Mouse (Mus musculus): ENCODE data around the gene Eif3b. TPM values are rescaled to one million over a fixed set of nuclear protein-coding genes. Genes with fewer than 3 reads are reported as not detected.
A peak's percentile ranks its signal among the peaks of the same experiment; 100 is the strongest.
"Not testable (repeated sequence)": the region's sequence is repeated elsewhere in the genome, so short reads cannot be mapped to it uniquely, and the experiment has no call there.

The Eif3b gene
- polyA plus RNA-seq, 1 experiment from 2014 or later: 75.4 TPM

DNA sequence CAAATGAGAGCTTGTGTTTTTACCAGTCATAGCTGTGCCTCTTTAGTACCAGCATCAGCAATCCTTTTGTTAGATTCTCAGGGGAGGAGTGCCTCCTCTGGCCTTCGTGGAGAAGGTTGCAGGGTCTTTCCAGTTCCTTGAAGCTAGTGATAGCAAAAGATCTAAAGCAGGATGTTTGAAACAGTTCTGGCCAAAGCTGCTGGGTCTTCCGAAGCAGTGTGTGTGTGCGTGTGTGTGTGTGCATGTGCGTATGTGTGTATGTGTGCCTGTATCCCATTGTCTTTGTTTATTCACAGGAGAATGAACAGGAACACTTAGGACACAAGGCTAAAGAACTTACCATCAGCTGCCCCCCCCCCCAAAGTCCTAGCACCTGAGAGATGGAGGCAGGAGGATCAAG lies 4.5 kb upstream of the Eif3b start:
- H3K27ac ChIP-seq (ENCODE audit: low read length): no peak overlapping the region
- H3K4me1 ChIP-seq (replicated peaks; ENCODE audit: control insufficient read depth, insufficient read depth, low read length): peaks cover 5% of the 10 kb centered on the region
- no peak overlapping the region for H3K4me2 ChIP-seq (ENCODE audit: low read length)
- H3K9ac ChIP-seq (replicated peaks; ENCODE audit: low read depth, low read length): no peak overlapping the region
- ATAC-seq: no peak
- H3K36me3 ChIP-seq (ENCODE audit: control insufficient read depth, insufficient read depth): no peaks in the 10 kb centered on the region
- no peaks in the 10 kb centered on the region for H3K9me3 ChIP-seq (ENCODE audit: control insufficient read depth, low read length)
- no peak overlapping the region for H3K4me3 ChIP-seq (replicated peaks; ENCODE audit: low read length)
- WGBS: 65% methylated on average over 4 of the region's 4 CpGs
- no peaks in the 10 kb centered on the region for H3K27me3 ChIP-seq (replicated peaks; ENCODE audit: control insufficient read depth, insufficient read depth, low read length)

DNA sequence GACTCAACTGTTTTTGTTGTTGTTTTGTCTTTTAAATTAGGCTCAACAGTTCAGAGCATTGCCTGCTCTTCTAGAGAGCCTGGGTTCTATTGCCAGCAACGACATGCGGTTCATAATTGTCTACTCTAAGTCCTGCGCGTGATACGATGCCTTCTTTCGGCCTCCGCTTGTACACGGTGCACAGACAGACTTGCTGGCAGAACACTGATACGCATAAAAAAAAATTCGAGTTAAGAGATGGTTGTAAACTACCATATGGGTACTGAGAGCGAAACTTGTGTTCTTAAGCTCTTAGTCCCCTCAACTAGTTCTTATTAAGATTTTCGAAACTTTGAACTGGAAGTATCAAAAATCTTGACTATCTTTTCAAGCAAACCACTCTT lies 1.0 kb upstream of the Eif3b start:
- ATAC-seq: peak; percentile 16; the same call in 1 of the 2 replicates

DNA sequence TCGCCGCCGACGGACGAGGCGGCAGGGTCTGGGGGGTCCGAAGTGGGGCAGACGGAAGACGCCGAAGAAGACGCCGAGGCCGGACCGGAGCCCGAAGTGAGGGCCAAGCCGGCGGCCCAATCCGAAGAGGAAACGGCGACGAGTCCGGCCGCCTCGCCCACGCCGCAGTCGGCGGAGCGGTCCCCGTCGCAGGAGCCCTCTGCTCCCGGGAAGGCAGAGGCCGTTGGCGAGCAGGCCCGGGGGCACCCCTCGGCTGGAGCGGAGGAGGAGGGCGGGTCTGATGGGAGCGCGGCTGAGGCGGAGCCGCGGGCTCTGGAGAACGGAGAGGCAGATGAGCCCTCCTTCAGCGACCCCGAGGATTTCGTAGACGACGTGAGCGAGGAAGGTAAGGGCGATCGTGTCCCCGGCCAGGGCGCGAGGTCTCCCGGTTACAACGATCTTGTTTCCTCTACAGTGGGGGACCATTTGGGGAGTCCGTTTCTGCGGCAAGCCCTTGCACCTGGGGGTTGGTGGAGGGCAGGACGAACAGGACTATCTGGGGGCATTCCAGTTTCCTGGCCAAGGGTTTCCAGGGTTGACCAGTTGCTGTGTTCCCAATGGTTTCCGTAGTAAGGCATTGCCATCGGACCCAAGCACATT lies 433 bp downstream of the Eif3b start:
- peak; percentile 19; the same call in 1 of the 2 replicates for ATAC-seq
- H3K9ac ChIP-seq (replicated peaks; ENCODE audit: low read depth, low read length): peak overlapping the region; percentile 91
- H3K27ac ChIP-seq (ENCODE audit: low read length): peak overlapping the region; percentile 63
- peaks cover 28% of the 10 kb centered on the region for H3K4me1 ChIP-seq (replicated peaks; ENCODE audit: control insufficient read depth, insufficient read depth, low read length)
- H3K27me3 ChIP-seq (replicated peaks; ENCODE audit: control insufficient read depth, insufficient read depth, low read length): no peaks in the 10 kb centered on the region
- H3K4me2 ChIP-seq (ENCODE audit: low read length): peak overlapping the region; percentile 88
- H3K4me3 ChIP-seq (replicated peaks; ENCODE audit: low read length): peak overlapping the region; percentile 94
- H3K36me3 ChIP-seq (ENCODE audit: control insufficient read depth, insufficient read depth): no peaks in the 10 kb centered on the region
- no peaks in the 10 kb centered on the region for H3K9me3 ChIP-seq (ENCODE audit: control insufficient read depth, low read length)
- WGBS: under 1% methylated on average over 61 of the region's 62 CpGs

More for the DNA sequence above, 1.0 kb upstream of the Eif3b start:
- H3K4me3 ChIP-seq (replicated peaks; ENCODE audit: low read length): peak overlapping the region; percentile 94
- peaks cover 28% of the 10 kb centered on the region for H3K4me1 ChIP-seq (replicated peaks; ENCODE audit: control insufficient read depth, insufficient read depth, low read length)
- no peaks in the 10 kb centered on the region for H3K27me3 ChIP-seq (replicated peaks; ENCODE audit: control insufficient read depth, insufficient read depth, low read length)
- H3K27ac ChIP-seq (ENCODE audit: low read length): peak overlapping the region; percentile 94
- under 1% methylated on average over 12 of the region's 12 CpGs for WGBS
- no peaks in the 10 kb centered on the region for H3K9me3 ChIP-seq (ENCODE audit: control insufficient read depth, low read length)
- H3K9ac ChIP-seq (replicated peaks; ENCODE audit: low read depth, low read length): peak overlapping the region; percentile 73
- peak overlapping the region; percentile 88 for H3K4me2 ChIP-seq (ENCODE audit: low read length)
- H3K36me3 ChIP-seq (ENCODE audit: control insufficient read depth, insufficient read depth): no peaks in the 10 kb centered on the region

DNA sequence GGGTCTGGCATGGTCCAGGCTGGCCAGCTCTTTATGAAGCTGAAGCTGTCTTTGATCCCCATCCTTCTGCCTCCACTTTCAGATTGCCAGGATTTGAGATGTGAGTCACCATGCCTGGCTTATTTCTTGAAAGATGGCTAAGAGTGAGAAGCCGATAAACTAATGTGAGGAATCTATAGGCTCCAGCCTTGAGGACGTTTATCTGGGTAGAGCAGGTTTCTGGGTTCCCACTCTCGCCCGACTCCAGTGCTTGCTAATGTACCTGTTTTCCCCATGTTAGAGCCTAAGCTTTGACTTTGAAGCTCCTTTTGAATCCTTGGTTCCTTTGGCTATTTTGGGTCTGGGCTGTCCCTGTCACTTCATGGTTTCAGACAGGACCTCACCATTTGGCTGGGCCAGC lies 1.5 kb downstream of the Eif3b start:
- Histone ChIP-seq H3K36me3 (ENCODE audit: control insufficient read depth, insufficient read depth) (no peaks in the 10 kb centered on the region), H3K4me2 (ENCODE audit: low read length) (peak overlapping the region; percentile 88), H3K27me3 (replicated peaks; ENCODE audit: control insufficient read depth, insufficient read depth, low read length) (no peaks in the 10 kb centered on the region), H3K9ac (replicated peaks; ENCODE audit: low read depth, low read length) (no peak overlapping the region), H3K4me3 (replicated peaks; ENCODE audit: low read length) (peak overlapping the region; percentile 94), H3K27ac (ENCODE audit: low read length) (no peak overlapping the region), H3K9me3 (ENCODE audit: control insufficient read depth, low read length) (no peaks in the 10 kb centered on the region), H3K4me1 (replicated peaks; ENCODE audit: control insufficient read depth, insufficient read depth, low read length) (peaks cover 28% of the 10 kb centered on the region)
- ATAC-seq: no peak
- 68% methylated on average over 4 of the region's 4 CpGs for WGBS

DNA sequence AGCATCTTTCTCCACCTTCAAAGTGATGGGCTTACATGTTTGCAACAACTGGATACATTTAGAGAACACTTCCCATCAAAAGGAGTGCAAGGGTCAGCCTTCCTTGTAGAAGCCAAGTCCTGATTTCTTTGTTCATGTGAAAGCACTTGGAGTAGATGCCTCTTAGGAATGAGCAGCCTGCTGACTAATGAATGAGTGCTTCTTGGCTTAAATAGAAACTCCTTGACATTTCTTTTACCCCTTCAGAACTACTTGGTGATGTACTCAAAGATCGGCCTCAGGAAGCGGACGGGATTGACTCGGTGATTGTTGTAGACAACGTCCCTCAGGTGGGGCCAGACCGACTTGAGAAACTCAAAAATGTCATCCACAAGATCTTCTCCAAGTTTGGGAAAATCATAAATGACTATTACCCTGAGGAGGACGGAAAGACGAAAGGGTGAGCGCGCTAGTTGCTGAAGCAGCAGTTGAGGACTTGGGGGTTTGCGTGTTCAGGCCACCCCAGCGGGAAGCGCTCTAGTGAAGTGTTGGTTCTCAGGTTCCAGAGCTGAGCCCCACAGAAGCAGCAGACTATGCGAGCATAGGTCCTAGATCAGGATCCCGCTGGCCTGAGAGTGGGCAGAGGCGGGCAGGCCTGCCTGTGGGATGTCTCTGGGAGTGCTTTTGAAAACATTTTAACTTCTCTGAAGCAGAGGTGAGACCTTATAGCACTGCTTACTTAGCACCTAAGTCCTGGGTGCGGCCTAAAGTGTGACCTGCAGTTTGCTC lies 6.1 kb downstream of the Eif3b start:
- peaks cover 25% of the 10 kb centered on the region for H3K36me3 ChIP-seq (ENCODE audit: control insufficient read depth, insufficient read depth)
- no peak for ATAC-seq
- no peak overlapping the region for H3K4me2 ChIP-seq (ENCODE audit: low read length)
- peaks cover 20% of the 10 kb centered on the region for H3K4me1 ChIP-seq (replicated peaks; ENCODE audit: control insufficient read depth, insufficient read depth, low read length)
- H3K27ac ChIP-seq (ENCODE audit: low read length): no peak overlapping the region
- no peak overlapping the region for H3K9ac ChIP-seq (replicated peaks; ENCODE audit: low read depth, low read length)
- no peak overlapping the region for H3K4me3 ChIP-seq (replicated peaks; ENCODE audit: low read length)
- 94% methylated on average over 17 of the region's 17 CpGs for WGBS
- no peaks in the 10 kb centered on the region for H3K27me3 ChIP-seq (replicated peaks; ENCODE audit: control insufficient read depth, insufficient read depth, low read length)
- no peaks in the 10 kb centered on the region for H3K9me3 ChIP-seq (ENCODE audit: control insufficient read depth, low read length)

DNA sequence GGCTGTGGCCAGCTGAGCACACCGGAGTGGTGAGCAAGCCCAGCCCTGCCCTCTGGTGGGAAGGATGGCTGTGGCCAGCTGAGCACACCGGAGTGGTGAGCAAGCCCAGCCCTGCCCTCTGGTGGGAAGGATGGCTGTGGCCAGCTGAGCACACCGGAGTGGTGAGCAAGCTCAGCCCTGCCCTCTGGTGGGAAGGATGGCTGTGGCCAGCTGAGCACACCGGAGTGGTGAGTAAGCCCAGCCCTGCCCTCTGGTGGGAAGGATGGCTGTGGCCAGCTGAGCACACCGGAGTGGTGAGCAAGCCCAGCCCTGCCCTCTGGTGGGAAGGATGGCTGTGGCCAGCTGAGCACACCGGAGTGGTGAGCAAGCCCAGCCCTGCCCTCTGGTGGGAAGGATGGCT lies 20.0 kb downstream of the Eif3b start:
- not testable (repeated sequence) for H3K4me1 ChIP-seq (replicated peaks; ENCODE audit: control insufficient read depth, insufficient read depth, low read length); H3K27ac ChIP-seq (ENCODE audit: low read length); H3K4me3 ChIP-seq (replicated peaks; ENCODE audit: low read length); ATAC-seq; H3K4me2 ChIP-seq (ENCODE audit: low read length); H3K9ac ChIP-seq (replicated peaks; ENCODE audit: low read depth, low read length); H3K9me3 ChIP-seq (ENCODE audit: control insufficient read depth, low read length); H3K27me3 ChIP-seq (replicated peaks; ENCODE audit: control insufficient read depth, insufficient read depth, low read length)
- peaks cover 56% of the 10 kb centered on the region for H3K36me3 ChIP-seq (ENCODE audit: control insufficient read depth, insufficient read depth)
- 83% methylated on average over 2 of the region's 6 CpGs for WGBS

DNA sequence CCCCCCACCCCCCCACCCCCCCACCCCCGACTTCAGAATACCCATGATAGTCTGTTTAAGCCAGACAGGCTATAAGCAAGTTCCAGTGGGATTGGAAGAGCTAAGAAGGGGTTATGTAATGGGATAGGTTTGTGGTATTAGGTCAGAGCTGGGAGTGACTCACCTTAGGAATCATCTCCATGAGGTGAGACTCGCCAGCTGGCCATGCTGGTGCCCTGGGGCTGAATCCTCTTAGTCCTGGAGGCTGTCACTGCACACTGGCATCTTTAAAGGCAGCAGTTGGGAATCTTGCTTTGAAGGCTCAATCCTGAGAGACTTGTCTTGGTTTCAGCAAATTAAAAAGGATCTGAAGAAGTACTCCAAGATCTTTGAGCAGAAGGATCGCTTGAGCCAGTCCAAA lies 22.3 kb downstream of the Eif3b start:
- 91% methylated on average over 2 of the region's 3 CpGs for WGBS
- H3K4me2 ChIP-seq (ENCODE audit: low read length): no peak overlapping the region
- ATAC-seq: no peak

DNA sequence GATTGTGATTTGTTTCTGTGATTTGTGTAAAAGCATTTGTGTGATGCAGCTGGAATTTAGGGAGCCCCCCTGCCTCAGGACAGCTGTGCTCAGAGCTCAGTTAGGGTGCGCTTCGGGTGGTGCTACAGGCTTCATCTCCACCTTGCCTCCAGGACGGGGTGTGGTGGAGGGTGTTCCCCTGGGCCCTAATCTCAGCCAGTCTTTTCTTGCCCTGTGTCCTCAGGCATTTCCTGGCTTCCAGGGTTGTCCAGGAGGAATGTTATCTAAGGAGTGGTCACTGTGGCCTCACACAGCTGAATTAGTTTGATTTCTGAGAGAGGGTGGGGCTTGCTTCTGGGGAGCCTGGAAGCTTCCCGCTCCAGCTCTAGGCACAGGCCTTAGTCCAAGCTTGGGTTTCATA lies 24.9 kb downstream of the Eif3b start:
- no peak overlapping the region for H3K9ac ChIP-seq (replicated peaks; ENCODE audit: low read depth, low read length)
- no peak for ATAC-seq
- 89% methylated on average over 4 of the region's 4 CpGs for WGBS
- H3K4me3 ChIP-seq (replicated peaks; ENCODE audit: low read length): no peak overlapping the region
- no peaks in the 10 kb centered on the region for H3K4me1 ChIP-seq (replicated peaks; ENCODE audit: control insufficient read depth, insufficient read depth, low read length)
- no peak overlapping the region for H3K27ac ChIP-seq (ENCODE audit: low read length)
- H3K9me3 ChIP-seq (ENCODE audit: control insufficient read depth, low read length): no peaks in the 10 kb centered on the region
- H3K36me3 ChIP-seq (ENCODE audit: control insufficient read depth, insufficient read depth): peaks cover 30% of the 10 kb centered on the region
- no peaks in the 10 kb centered on the region for H3K27me3 ChIP-seq (replicated peaks; ENCODE audit: control insufficient read depth, insufficient read depth, low read length)
- H3K4me2 ChIP-seq (ENCODE audit: low read length): no peak overlapping the region

More for the DNA sequence above, 22.3 kb downstream of the Eif3b start:
- H3K9ac ChIP-seq (replicated peaks; ENCODE audit: low read depth, low read length): no peak overlapping the region
- no peak overlapping the region for H3K4me3 ChIP-seq (replicated peaks; ENCODE audit: low read length)
- no peaks in the 10 kb centered on the region for H3K4me1 ChIP-seq (replicated peaks; ENCODE audit: control insufficient read depth, insufficient read depth, low read length)
- H3K27me3 ChIP-seq (replicated peaks; ENCODE audit: control insufficient read depth, insufficient read depth, low read length): no peaks in the 10 kb centered on the region
- H3K27ac ChIP-seq (ENCODE audit: low read length): no peak overlapping the region
- no peaks in the 10 kb centered on the region for H3K9me3 ChIP-seq (ENCODE audit: control insufficient read depth, low read length)
- peaks cover 47% of the 10 kb centered on the region for H3K36me3 ChIP-seq (ENCODE audit: control insufficient read depth, insufficient read depth)

DNA sequence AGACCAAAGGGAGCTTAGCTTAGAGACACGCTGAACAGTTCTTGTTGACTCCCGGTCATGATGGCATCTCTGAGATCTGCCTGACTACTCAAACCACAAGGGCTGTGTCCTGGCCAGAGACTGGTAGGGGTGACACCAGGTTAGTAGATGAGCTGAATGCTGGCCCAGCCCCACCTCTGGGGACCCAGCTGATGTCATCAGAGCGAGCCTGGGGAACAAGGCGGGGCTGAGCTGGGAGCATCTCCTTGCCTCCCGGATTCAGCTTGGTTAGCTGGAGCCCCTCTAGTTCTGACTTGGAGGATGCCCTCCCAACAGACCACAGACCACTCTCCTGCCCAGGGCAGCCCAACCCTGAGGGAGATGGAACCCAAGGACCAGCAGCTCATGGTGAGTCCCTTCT lies 26.2 kb downstream of the Eif3b start, which contains the start of gene Gm4869:
Gene Gm4869, plus strand, starts transcription at position 301 of the 400 bp plus-strand sequence.
- H3K9me3 ChIP-seq (ENCODE audit: control insufficient read depth, low read length): no peaks in the 10 kb centered on the region
- H3K4me2 ChIP-seq (ENCODE audit: low read length): no peak within 1 kb of the TSS
- ATAC-seq: no peak
- H3K4me1 ChIP-seq (replicated peaks; ENCODE audit: control insufficient read depth, insufficient read depth, low read length): no peaks in the 10 kb centered on the region
- no peak within 1 kb of the TSS for H3K4me3 ChIP-seq (replicated peaks; ENCODE audit: low read length)
- no peak within 1 kb of the TSS for H3K9ac ChIP-seq (replicated peaks; ENCODE audit: low read depth, low read length)
- no peaks in the 10 kb centered on the region for H3K27me3 ChIP-seq (replicated peaks; ENCODE audit: control insufficient read depth, insufficient read depth, low read length)
- H3K27ac ChIP-seq (ENCODE audit: low read length): no peak within 1 kb of the TSS
- H3K36me3 ChIP-seq (ENCODE audit: control insufficient read depth, insufficient read depth): peaks cover 22% of the 10 kb centered on the region
- whole genome bisulfite sequencing: 90% methylated on average over 5 of the region's 5 CpGs
